Mouse (Mus musculus): ENCODE measurements around the gene Wwc2. TPM values are rescaled to one million over a fixed set of nuclear protein-coding genes. Genes with fewer than 3 reads are reported as not detected.

The Wwc2 gene
- polyA plus RNA-seq, 1 experiment from 2014 or later: 18.6 TPM

DNA sequence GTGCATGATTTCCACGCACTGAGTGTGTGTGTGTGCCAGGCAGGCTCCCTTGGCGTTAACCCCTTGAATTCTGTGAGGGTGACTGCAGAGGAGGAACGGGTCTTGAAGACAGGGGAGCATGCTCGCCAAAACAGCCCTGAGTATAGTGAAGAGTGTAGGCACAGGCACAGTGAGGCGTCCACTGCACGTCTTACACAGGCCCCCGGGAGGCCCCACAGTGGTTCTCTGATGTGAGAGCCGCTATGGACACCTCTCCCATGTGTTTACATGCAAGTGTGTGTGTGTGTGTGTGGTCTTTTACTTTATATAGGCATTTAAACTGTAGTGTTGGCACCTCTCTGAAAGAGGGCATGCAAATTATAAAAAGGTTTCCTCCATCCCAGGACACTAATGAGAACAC, 124.2 kb downstream of the Wwc2 start:
- Histone ChIP-seq H3K9ac (no peak overlapping the region), H3K27me3 (no peaks in the 10 kb centered on the region), H3K36me3 (peaks cover 53% of the 10 kb centered on the region), H3K4me1 (no peaks in the 10 kb centered on the region; the same call in 1 of the 2 replicates), H3K9me3 (no peaks in the 10 kb centered on the region), H3K4me2 (replicated peaks) (no peak overlapping the region), H3K27ac (no peak overlapping the region), H3K4me3 (no peak overlapping the region)
- WGBS: 87% methylated on average over 8 of the region's 8 CpGs
- no peak for ATAC-seq (ENCODE audit: insufficient number of reproducible peaks, insufficient read depth, low FRiP score, low TSS enrichment)

DNA sequence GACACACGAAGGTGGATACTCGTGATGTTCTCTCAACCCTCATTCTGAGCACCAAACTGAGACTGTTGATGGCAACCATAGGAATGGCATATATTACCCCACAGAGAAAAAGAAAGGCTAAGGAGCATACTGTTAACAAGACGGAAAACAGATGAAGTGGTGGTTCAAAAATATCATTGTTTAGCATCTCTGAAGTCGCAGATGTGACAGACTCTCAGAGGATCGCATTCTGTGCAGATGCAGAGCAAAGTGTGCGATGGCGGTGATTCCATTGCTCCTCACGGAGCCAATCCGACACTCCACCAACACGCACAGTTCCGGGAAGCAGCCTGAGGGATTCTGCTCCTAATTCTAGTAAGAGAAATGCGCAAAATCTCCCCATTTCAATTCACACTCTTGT, 131.5 kb downstream of the Wwc2 start:
- H3K4me2 ChIP-seq (replicated peaks): no peak overlapping the region
- WGBS: 91% methylated on average over 12 of the region's 12 CpGs
- H3K27ac ChIP-seq: no peak overlapping the region
- no peak for ATAC-seq (ENCODE audit: insufficient number of reproducible peaks, insufficient read depth, low FRiP score, low TSS enrichment)
- H3K36me3 ChIP-seq: peaks cover 62% of the 10 kb centered on the region
- no peak overlapping the region for H3K4me3 ChIP-seq
- no peaks in the 10 kb centered on the region for H3K9me3 ChIP-seq
- H3K9ac ChIP-seq: no peak overlapping the region
- H3K4me1 ChIP-seq: no peaks in the 10 kb centered on the region
- no peaks in the 10 kb centered on the region for H3K27me3 ChIP-seq

DNA sequence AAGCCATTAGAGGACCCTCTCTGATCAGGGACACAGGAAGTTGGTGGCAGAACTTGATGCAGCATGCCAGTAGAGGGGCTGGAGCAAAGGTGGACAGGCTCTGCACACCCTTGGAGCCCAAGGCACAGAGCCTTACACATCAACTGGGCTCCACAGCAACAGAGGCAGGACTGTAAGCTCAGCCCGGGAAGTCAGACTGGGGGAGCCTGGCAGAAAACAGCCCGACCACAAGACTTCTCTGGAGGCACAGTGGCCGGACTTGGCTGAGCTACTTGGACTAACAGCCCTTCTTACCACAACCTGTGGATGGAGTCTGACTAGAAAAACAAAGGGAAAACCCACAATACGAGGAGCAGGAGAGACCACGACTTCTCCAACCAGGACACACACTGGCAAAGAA, 137.4 kb downstream of the Wwc2 start:
- WGBS: 88% methylated on average over 5 of the region's 5 CpGs
- Histone ChIP-seq H3K9ac (no peak overlapping the region), H3K36me3 (peaks cover 46% of the 10 kb centered on the region), H3K4me2 (replicated peaks) (no peak overlapping the region), H3K9me3 (no peaks in the 10 kb centered on the region), H3K4me1 (peaks cover 22% of the 10 kb centered on the region), H3K4me3 (no peak overlapping the region), H3K27me3 (no peaks in the 10 kb centered on the region), H3K27ac (peak overlapping the region; percentile 65; the same call in 1 of the 2 replicates)
- ATAC-seq (ENCODE audit: insufficient number of reproducible peaks, insufficient read depth, low FRiP score, low TSS enrichment): no peak

DNA sequence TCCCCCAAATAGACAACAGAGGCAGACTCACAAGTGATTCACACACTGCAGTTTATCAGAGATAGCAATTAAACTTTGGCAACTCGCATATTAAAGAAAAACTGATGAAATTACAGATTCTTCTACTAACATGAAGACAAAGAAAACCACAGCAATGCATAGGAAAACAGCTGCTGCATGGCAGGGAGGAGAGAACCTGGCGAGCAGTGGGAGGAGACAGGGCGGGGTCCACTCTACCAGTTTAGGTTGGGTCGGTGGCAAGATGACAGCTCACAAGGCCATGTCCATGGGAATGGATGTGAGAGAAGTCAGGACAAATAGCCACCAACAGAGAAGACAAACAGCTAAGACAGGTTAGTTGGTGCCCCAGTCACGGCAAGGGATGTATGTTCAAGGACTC, 138.0 kb downstream of the Wwc2 start:
- Histone ChIP-seq H3K36me3 (peaks cover 49% of the 10 kb centered on the region), H3K9me3 (no peaks in the 10 kb centered on the region), H3K9ac (no peak overlapping the region), H3K4me2 (replicated peaks) (no peak overlapping the region), H3K27me3 (no peaks in the 10 kb centered on the region), H3K4me1 (peaks cover 22% of the 10 kb centered on the region), H3K27ac (0 out of 2 replicates have a peak overlapping the region, but pooled peaks have one; percentile 36), H3K4me3 (no peak overlapping the region)
- no peak for ATAC-seq (ENCODE audit: insufficient number of reproducible peaks, insufficient read depth, low FRiP score, low TSS enrichment)
- 85% methylated on average over 5 of the region's 5 CpGs for WGBS

DNA sequence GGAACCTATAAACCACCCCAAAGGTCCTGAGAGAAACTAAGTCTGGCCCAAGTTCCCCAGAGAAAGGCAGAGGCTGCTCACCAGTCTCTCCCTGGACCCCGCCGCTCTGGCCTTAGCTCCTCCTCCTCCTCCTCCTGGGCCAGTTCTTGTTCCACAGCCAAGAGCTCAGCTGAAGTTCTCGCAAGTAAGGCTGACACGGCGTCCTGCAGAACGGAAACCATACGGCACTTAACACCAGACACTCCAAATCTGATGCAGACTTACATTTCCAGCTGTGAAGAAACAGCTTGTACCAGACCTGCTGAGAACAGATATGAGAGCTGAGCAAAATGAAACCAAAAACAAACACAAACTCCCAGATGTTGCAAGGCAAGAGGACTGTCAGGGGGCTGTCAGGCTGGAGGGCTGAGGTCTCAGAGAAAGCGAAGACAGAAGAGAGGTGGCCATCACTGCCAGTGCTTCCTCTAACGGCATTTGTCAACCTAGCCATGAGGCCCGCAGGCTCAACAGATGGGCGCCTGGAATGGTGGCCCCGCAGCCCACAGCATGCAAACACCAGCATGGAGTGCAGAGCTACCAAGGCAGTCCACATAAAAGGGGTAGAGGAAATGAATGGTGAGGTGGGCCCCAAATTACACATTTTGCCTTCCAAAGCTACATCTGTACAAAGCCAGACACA, 138.8 kb downstream of the Wwc2 start:
- no peak overlapping the region for H3K9ac ChIP-seq
- H3K36me3 ChIP-seq: peaks cover 56% of the 10 kb centered on the region
- peak; percentile 65; the same call in 1 of the 2 replicates for ATAC-seq (ENCODE audit: insufficient number of reproducible peaks, insufficient read depth, low FRiP score, low TSS enrichment)
- peak overlapping the region; percentile 83 for H3K27ac ChIP-seq
- peaks cover 22% of the 10 kb centered on the region for H3K4me1 ChIP-seq
- H3K4me3 ChIP-seq: no peak overlapping the region
- peak overlapping the region; percentile 21; the same call in 1 of the 2 replicates for H3K4me2 ChIP-seq (replicated peaks)
- H3K27me3 ChIP-seq: no peaks in the 10 kb centered on the region
- 36% methylated on average over 12 of the region's 12 CpGs for WGBS
- H3K9me3 ChIP-seq: no peaks in the 10 kb centered on the region

DNA sequence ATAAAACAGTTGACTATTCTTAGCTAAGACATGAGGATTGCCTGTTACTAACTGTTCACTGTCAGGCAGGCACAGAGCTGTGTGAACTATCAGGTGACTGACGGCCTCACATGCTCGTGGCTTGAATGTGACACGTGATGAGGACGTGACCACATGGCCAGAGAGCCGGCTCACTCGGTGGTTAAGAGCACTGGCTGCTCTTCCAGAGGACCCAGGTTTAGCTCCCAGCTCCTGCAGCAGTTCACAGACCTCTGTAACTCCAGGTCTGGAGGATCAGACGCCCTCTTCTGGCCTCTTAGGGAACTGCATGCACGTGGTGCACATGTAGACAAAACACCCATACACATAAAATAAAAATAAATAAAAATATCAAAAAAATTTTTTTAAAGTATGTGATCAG, 140.9 kb downstream of the Wwc2 start:
- ATAC-seq (ENCODE audit: insufficient number of reproducible peaks, insufficient read depth, low FRiP score, low TSS enrichment): no peak
- Histone ChIP-seq H3K27ac (no peak overlapping the region), H3K9me3 (no peaks in the 10 kb centered on the region), H3K9ac (no peak overlapping the region), H3K4me3 (no peak overlapping the region), H3K4me1 (peaks cover 22% of the 10 kb centered on the region), H3K36me3 (peaks cover 50% of the 10 kb centered on the region), H3K27me3 (no peaks in the 10 kb centered on the region), H3K4me2 (replicated peaks) (no peak overlapping the region)
- 79% methylated on average over 8 of the region's 8 CpGs for WGBS

DNA sequence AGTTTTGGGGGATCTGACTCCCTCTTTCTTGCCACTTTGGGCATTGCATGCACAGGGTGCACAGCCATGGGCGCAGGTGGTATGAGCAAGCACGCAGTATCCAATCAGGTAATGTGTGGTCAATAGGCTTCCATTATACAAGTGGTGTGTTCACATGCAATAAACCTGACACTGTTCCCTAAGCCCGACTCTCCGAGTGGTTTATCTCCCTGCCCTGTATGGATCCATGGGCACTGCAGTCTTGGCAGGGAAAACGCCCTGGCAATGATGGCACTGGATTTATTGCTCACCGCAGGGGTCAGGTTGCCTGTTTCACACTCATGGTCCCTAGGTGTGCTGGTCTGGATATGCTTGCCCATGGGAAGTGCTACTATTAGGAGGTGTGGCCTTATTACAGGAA, 142.8 kb downstream of the Wwc2 start:
- no peak for ATAC-seq (ENCODE audit: insufficient number of reproducible peaks, insufficient read depth, low FRiP score, low TSS enrichment)
- Histone ChIP-seq H3K9ac (no peak overlapping the region), H3K4me2 (replicated peaks) (no peak overlapping the region), H3K4me1 (peaks cover 16% of the 10 kb centered on the region), H3K9me3 (no peaks in the 10 kb centered on the region), H3K36me3 (peaks cover 58% of the 10 kb centered on the region), H3K27me3 (no peaks in the 10 kb centered on the region), H3K27ac (no peak overlapping the region), H3K4me3 (no peak overlapping the region)
- 96% methylated on average over 6 of the region's 6 CpGs for WGBS

DNA sequence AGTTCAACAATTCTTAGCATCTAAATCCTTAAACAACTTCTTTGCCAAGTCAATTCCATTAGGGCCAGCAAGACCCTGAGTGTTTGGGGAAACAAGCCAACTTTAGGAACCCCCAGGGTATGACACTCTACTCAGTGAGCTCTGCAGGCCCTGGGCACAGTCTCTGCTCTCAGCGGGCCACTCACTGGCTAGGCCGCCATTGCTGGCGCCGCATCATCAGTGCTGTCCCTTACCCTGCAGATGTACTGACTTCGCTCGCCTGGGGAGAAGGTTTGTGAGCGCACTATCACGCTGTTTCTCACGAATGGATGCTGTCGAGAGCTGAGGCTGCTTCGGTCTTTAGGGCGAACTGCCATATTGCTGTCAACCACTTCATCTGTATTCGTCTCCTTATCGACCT, 143.6 kb downstream of the Wwc2 start:
- peaks cover 9% of the 10 kb centered on the region; the same call in 1 of the 2 replicates for H3K4me1 ChIP-seq
- no peaks in the 10 kb centered on the region for H3K9me3 ChIP-seq
- ATAC-seq (ENCODE audit: insufficient number of reproducible peaks, insufficient read depth, low FRiP score, low TSS enrichment): no peak
- H3K4me3 ChIP-seq: no peak overlapping the region
- no peak overlapping the region for H3K27ac ChIP-seq
- H3K27me3 ChIP-seq: no peaks in the 10 kb centered on the region
- 94% methylated on average over 14 of the region's 14 CpGs for WGBS
- no peak overlapping the region for H3K9ac ChIP-seq
- H3K4me2 ChIP-seq (replicated peaks): no peak overlapping the region
- H3K36me3 ChIP-seq: peaks cover 64% of the 10 kb centered on the region

DNA sequence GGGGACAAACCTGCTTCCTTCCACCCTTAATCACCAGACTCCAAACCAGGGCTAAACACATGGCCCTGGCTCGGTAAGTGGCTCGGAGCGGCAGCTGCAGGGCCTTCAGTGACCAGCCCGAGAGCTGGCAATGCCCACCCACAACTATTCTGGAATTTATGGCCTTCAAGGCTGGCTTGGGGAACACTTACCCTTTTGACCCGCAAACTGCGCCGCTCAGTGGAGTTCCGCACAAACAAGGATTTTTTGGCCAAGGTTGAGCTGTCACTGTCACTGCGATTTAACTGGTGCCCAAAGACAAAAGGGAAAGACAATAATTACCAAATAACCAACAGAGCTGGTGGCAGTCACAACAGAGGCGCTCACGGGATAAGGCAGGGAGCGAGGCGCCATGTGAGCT, 144.8 kb downstream of the Wwc2 start:
- Histone ChIP-seq H3K36me3 (peaks cover 70% of the 10 kb centered on the region), H3K9ac (no peak overlapping the region), H3K9me3 (no peaks in the 10 kb centered on the region), H3K27me3 (no peaks in the 10 kb centered on the region), H3K4me1 (no peaks in the 10 kb centered on the region), H3K27ac (no peak overlapping the region), H3K4me3 (no peak overlapping the region), H3K4me2 (replicated peaks) (no peak overlapping the region)
- no peak for ATAC-seq (ENCODE audit: insufficient number of reproducible peaks, insufficient read depth, low FRiP score, low TSS enrichment)
- WGBS: 82% methylated on average over 13 of the region's 13 CpGs

DNA sequence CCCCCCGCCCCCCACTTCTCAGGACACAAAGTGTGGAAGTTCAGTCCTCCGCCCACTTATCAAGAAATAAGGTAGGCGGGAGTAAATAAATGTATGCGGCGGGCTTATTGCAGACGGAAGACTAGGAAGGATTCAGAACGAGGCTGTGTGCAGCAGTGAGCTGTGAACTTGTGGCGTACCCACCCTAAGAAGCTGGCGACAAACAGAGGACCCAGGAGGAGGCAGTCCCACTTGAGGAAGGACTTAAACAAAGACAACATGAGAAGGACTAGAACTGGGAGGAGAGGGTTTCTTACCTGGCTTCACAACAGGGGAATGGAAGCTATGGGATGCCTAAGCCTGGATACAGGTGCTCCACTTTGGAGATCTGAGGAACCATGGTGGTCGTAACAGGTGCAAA, 147.1 kb downstream of the Wwc2 start:
- H3K4me2 ChIP-seq (replicated peaks): no peak overlapping the region
- H3K27me3 ChIP-seq: no peaks in the 10 kb centered on the region
- no peak overlapping the region for H3K4me3 ChIP-seq
- no peak overlapping the region for H3K9ac ChIP-seq
- H3K9me3 ChIP-seq: peaks cover 5% of the 10 kb centered on the region; the same call in 1 of the 2 replicates
- ATAC-seq (ENCODE audit: insufficient number of reproducible peaks, insufficient read depth, low FRiP score, low TSS enrichment): no peak
- 93% methylated on average over 10 of the region's 10 CpGs for WGBS
- peaks cover 69% of the 10 kb centered on the region for H3K36me3 ChIP-seq
- no peak overlapping the region for H3K27ac ChIP-seq
- H3K4me1 ChIP-seq: no peaks in the 10 kb centered on the region

DNA sequence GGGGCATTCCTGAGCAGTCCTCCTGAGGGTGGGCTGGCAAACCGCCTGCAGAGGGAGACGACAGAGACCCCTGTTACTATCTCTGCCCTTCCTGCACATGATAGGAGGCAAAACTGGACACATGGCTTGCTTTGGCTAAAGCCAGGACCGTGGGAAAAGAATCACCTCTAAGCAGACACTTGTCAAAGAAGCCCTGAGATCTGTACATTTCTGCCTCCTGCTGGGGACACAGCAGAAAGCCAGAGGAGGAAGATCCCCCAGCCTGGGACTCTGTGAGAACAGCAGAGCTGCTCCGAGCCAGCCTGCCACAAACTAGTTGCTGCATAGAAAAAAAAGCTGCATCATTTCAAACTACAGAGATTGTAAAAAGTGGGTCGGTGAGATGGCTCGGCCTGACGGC, 147.7 kb downstream of the Wwc2 start:
- H3K36me3 ChIP-seq: peaks cover 63% of the 10 kb centered on the region
- no peak for ATAC-seq (ENCODE audit: insufficient number of reproducible peaks, insufficient read depth, low FRiP score, low TSS enrichment)
- WGBS: 79% methylated on average over 7 of the region's 7 CpGs
- H3K4me3 ChIP-seq: no peak overlapping the region
- H3K27me3 ChIP-seq: no peaks in the 10 kb centered on the region
- no peak overlapping the region for H3K9ac ChIP-seq
- H3K27ac ChIP-seq: no peak overlapping the region
- H3K4me1 ChIP-seq: no peaks in the 10 kb centered on the region
- no peak overlapping the region for H3K4me2 ChIP-seq (replicated peaks)
- H3K9me3 ChIP-seq: peaks cover 5% of the 10 kb centered on the region; the same call in 1 of the 2 replicates

DNA sequence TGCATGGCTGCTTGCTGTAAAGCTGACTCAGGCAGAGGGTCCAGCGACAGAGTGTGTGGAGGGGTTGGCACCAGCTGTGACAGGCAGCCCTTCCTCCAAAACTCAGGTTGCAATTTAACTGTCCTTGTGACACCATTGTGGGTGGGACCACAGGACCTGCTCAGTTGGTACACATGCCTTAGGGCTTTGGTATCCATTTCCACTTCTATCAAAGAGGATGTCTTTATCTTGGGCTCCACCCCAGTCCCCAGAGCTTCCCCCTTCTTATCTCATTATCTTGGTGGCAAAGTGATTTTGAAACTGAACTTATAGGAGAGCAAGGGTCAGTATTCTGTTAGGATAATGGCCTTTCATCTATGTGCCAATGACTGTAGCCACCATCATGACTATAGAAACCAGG, 156.8 kb downstream of the Wwc2 start:
- 54% methylated on average over 1 of the region's 1 CpGs for WGBS
- Histone ChIP-seq H3K4me3 (no peak overlapping the region), H3K4me2 (replicated peaks) (no peak overlapping the region), H3K27ac (0 out of 2 replicates have a peak overlapping the region, but pooled peaks have one; percentile 36), H3K4me1 (peaks cover 14% of the 10 kb centered on the region; the same call in 1 of the 2 replicates), H3K36me3 (peaks cover 39% of the 10 kb centered on the region), H3K27me3 (no peaks in the 10 kb centered on the region), H3K9me3 (no peaks in the 10 kb centered on the region), H3K9ac (no peak overlapping the region)
- ATAC-seq (ENCODE audit: insufficient number of reproducible peaks, insufficient read depth, low FRiP score, low TSS enrichment): no peak

All from embryonic facial prominence, embryonic 12.5 days (tissue).